Mouse (Mus musculus) kidney, postnatal 10 days (tissue): Measurements from ENCODE around the gene Kat2b.
"Not testable (repeated sequence)": the region's sequence is repeated elsewhere in the genome, so short reads cannot be mapped to it uniquely, and the experiment has no call there.

Experiments used
- DNase-seq: peaks from one replicate; pipeline ENCODE4 v3.0.0; 2021; ENCODE audit warnings: mixed read lengths

Kat2b gene

GRCm38 (mm10) chr17:53664267-53664666 is 97.6 kb downstream of the Kat2b start:
- DNase-seq, result no peak

GRCm38 (mm10) chr17:53664703-53665382 is 98.2 kb downstream of the Kat2b start:
- no peak for DNase-seq

- no peak for DNase-seq
Observed at GRCm38 (mm10) chr17:53670453-53670852, 103.8 kb downstream of the Kat2b start.

GRCm38 (mm10) chr17:53678716-53679115 is 112.1 kb downstream of the Kat2b start:
- DNase-seq, result peak; percentile 43

- no peak for DNase-seq
Observed at GRCm38 (mm10) chr17:53688321-53688720, 121.7 kb downstream of the Kat2b start.

- peak; percentile 98 for DNase-seq
Observed at GRCm38 (mm10) chr17:53688877-53689802, 122.5 kb downstream of the Kat2b start, which contains the start of gene Sgo1. Sgo1 (minus strand) TSS chr17:53689333.

- no peak for DNase-seq
Observed at GRCm38 (mm10) chr17:53689946-53690345, 123.3 kb downstream of the Kat2b start.

GRCm38 (mm10) chr17:53694039-53694438 is 127.4 kb downstream of the Kat2b start:
- peak; percentile 60 for DNase-seq

GRCm38 (mm10) chr17:53697521-53697920 is 130.9 kb downstream of the Kat2b start:
- not testable (repeated sequence) for DNase-seq

- DNase-seq, result no peak
Observed at GRCm38 (mm10) chr17:53714453-53714852, 147.8 kb downstream of the Kat2b start.

GRCm38 (mm10) chr17:53715161-53715560 is 148.5 kb downstream of the Kat2b start:
- DNase-seq, result not testable (repeated sequence)

- DNase-seq, result no peak
Observed at GRCm38 (mm10) chr17:53718474-53718873, 151.8 kb downstream of the Kat2b start.

- not testable (repeated sequence) for DNase-seq
Observed at GRCm38 (mm10) chr17:53718916-53719315, 152.3 kb downstream of the Kat2b start.
